Mouse (Mus musculus) G1E (cell line): Measurements from ENCODE around the gene Khdc1a. TPM values are rescaled to one million over a fixed set of nuclear protein-coding genes. Genes with fewer than 3 reads are reported as not detected.

Source experiments
- ATAC-seq: 2 replicates; pipeline ENCODE4 v1.8.0; 2016; ENCODE audit warnings: mild to moderate bottlenecking; ENCODE audit not compliant: insufficient number of reproducible peaks, poor library complexity, low FRiP score, severe bottlenecking; ENCODE audit errors: extremely low read depth
- DNase-seq: peaks from one replicate; pipeline ENCODE4 v3.0.0; 2012; ENCODE audit warnings: low spot score
- H3K27me3 ChIP-seq: 2 replicates; pipeline ENCODE4 v1.6.1; 2012; ENCODE audit warnings: mild to moderate bottlenecking, low read length, inconsistent platforms; ENCODE audit not compliant: insufficient read depth
- H3K36me3 ChIP-seq: replicated peaks from 2 replicates; pipeline ENCODE3; 2012; ENCODE audit warnings: mild to moderate bottlenecking, inconsistent platforms
- H3K4me1 ChIP-seq: 2 replicates; pipeline ENCODE4 v1.6.1; 2012; ENCODE audit warnings: low read depth, low read length, inconsistent platforms, mixed read lengths; ENCODE audit not compliant: insufficient read depth
- H3K4me3 ChIP-seq: 2 replicates; pipeline ENCODE4 v1.5.1; 2012; ENCODE audit warnings: low read depth, mild to moderate bottlenecking, inconsistent platforms, low read length, moderate library complexity, mixed read lengths
- H3K9me3 ChIP-seq: replicated peaks from 2 replicates; pipeline ENCODE4 v1.6.1; 2012; ENCODE audit warnings: inconsistent platforms
- CTCF ChIP-seq: IDR thresholded peaks from 2 replicates; pipeline ENCODE4 v1.5.1; 2012; ENCODE audit warnings: low read depth, low read length, inconsistent platforms, mixed read lengths
- GATA1 ChIP-seq: IDR thresholded peaks from 2 replicates; pipeline ENCODE4 v1.6.1; 2012; ENCODE audit warnings: borderline replicate concordance, low read length, inconsistent platforms, mixed read lengths
- GATA2 ChIP-seq: IDR thresholded peaks from 2 replicates; pipeline ENCODE4 v1.6.1; 2012; ENCODE audit warnings: low read depth, low read length, inconsistent platforms, borderline replicate concordance
- POLR2AphosphoS5 ChIP-seq: IDR thresholded peaks from 2 replicates; pipeline ENCODE4 v1.6.1; 2012; ENCODE audit warnings: low read depth, low read length, inconsistent platforms; ENCODE audit not compliant: insufficient replicate concordance
- TAL1 ChIP-seq: conservative IDR thresholded peaks from 2 replicates; pipeline ENCODE4 v1.6.1; 2012; ENCODE audit warnings: low read depth, low read length, inconsistent platforms, mixed read lengths
- polyA plus RNA-seq: library from polyadenylated mRNA; stranded (reverse); fragments of >175 nt; gene quantifications from 2 replicates; pipeline ENCODE4 v1.2.3, GENCODE M21; 2012
- total RNA-seq, 2 experiments: library from RNA; stranded (forward) in 1 of 2; stranded (reverse) in 1 of 2; fragments of 200-1000 nt in 1 of 2; fragments of >200 nt in 1 of 2; fragmentation: Nextera tagmentation in 1 of 2; gene quantifications; 2 replicates each; pipeline ENCODE4 v1.2.3; 2014 to 2017

Gene Khdc1a
- total and polyA plus RNA-seq, 3 experiments = 0.16 TPM; not detected in 2

DNA sequence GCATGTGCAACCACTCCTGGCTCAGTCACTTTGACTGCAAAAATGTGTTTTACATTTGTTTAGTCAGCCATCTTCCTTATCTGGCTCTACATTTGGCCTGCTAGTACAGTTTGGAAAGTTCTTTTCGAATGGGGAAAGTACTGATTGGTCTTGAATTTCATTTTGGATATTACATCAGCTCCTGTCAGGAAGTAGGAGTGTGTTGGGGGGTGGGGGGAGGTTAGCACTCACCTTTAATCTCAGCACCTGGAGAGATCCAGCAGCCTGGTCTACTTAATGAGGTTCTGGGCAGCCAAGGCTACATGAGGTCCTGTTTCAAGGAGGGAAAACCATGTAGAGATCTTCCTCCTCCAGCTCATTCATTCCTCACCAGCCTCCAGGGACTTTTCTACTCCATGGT is 33.8 kb downstream of the Khdc1a start, which contains the start of gene Khdc1b:
Gene Khdc1b (plus strand): TSS at position 301 of the 400 bp plus-strand sequence.
- H3K4me1 ChIP-seq = no peaks in the 10 kb centered on the region
- no peaks in the 10 kb centered on the region for H3K36me3 ChIP-seq
- H3K4me3 ChIP-seq = no peak within 1 kb of the TSS
- DNase-seq = no peak
- H3K27me3 ChIP-seq = no peaks in the 10 kb centered on the region
- no peaks in the 10 kb centered on the region for H3K9me3 ChIP-seq
- no peak for ATAC-seq
- TF ChIP-seq TAL1 = no peak
- TF ChIP-seq CTCF = no peak
- TF ChIP-seq GATA1 = no peak
- no peak for TF ChIP-seq GATA2
- no peak for TF ChIP-seq POLR2AphosphoS5

- peaks cover 4% of the 10 kb centered on the region; the same call in 1 of the 2 replicates for H3K27me3 ChIP-seq
- DNase-seq (no peak), ATAC-seq (no peak)
- H3K4me1 ChIP-seq = no peaks in the 10 kb centered on the region
- H3K36me3 ChIP-seq = no peaks in the 10 kb centered on the region
- TF ChIP-seq GATA2 (no peak), GATA1 (no peak), POLR2AphosphoS5 (no peak), CTCF (no peak), TAL1 (no peak)
- no peaks in the 10 kb centered on the region for H3K9me3 ChIP-seq
- no peak overlapping the region for H3K4me3 ChIP-seq
Measured at GRCm38 (mm10) chr1:21391138-21391671, 41.8 kb downstream of the Khdc1a start.

Other genes with a start within 250 kb of the Khdc1a start
- 1.7 and 3.5 TPM in 2 replicates for gene Tmem14a, start 131.1 kb upstream of the Khdc1a start, total RNA-seq (2014; fragmentation: Nextera tagmentation)
- 4.0 and 4.9 TPM in 2 replicates for gene Tmem14a, start 131.1 kb upstream of the Khdc1a start, total RNA-seq (2017)
- gene Tmem14a, start 131.1 kb upstream of the Khdc1a start, polyA plus RNA-seq = 0.30 and 0.50 TPM in 2 replicates
- 1.2 TPM in 1 of 2 replicates, not detected in the other for gene Gsta3, start 109.1 kb upstream of the Khdc1a start, total RNA-seq (2014; fragmentation: Nextera tagmentation)
- gene Gsta3, start 109.1 kb upstream of the Khdc1a start, total RNA-seq (2017) = 0.17 and 0.27 TPM in 2 replicates
- gene Gsta3, start 109.1 kb upstream of the Khdc1a start, polyA plus RNA-seq = not detected in 2 replicates
- not detected in 2 replicates for gene Khdc1c, start 18.7 kb downstream of the Khdc1a start, total RNA-seq (2014; fragmentation: Nextera tagmentation)
- gene Khdc1c, start 18.7 kb downstream of the Khdc1a start, total RNA-seq (2017) = 0.05 TPM in 1 of 2 replicates, not detected in the other
- gene Khdc1c, start 18.7 kb downstream of the Khdc1a start, polyA plus RNA-seq = not detected in 2 replicates
- gene Khdc1b, start 33.9 kb downstream of the Khdc1a start, total RNA-seq (2014; fragmentation: Nextera tagmentation) = not detected in 2 replicates
- gene Khdc1b, start 33.9 kb downstream of the Khdc1a start, total RNA-seq (2017) = 0.12 and 0.22 TPM in 2 replicates
- gene Khdc1b, start 33.9 kb downstream of the Khdc1a start, polyA plus RNA-seq = not detected in 2 replicates